Mouse (Mus musculus): ENCODE data around the gene 9330161L09Rik. TPM values are rescaled to one million over a fixed set of nuclear protein-coding genes. Genes with fewer than 3 reads are reported as not detected.

The 9330161L09Rik gene
- polyA plus RNA-seq, 1 experiment from 2014 or later: not detected

DNA sequence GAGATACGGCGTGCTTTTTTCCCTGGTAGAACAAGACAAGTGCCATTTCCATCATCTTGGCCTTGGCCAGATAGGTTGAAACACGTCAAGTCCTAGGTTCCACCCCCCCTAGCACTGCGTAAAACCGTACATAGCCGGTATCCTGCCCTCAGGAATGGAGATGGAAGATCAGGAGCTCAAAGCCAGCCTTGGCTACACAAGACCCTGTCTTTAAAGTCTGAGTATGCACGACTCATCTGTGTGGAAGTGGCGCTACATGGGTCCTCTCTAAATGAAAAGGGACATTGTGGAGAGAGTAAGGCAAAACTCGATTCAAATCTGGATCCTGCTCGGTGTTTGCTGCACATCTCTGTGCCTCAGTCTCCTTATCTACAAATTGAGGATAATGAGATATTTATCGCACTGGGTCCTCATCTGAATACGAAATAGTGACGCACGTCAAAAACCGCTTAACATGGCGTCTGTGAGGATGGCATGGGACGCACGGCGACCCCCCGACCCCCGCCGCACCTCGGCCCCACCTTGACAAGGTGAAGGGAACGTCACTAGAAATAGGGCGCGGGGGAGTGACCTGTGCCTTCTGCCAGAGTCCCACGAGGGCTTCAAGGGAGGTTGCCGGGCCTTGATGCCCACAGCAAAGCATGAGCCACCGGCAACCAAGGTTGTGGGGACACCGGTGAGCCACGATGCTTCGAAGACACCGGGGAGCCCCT lies 17.6 kb upstream of the 9330161L09Rik start:
- Histone ChIP-seq H3K9ac (replicated peaks) (peak overlapping the region; percentile 93), H3K36me3 (replicated peaks; ENCODE audit: insufficient read depth, low read length) (peaks cover 20% of the 10 kb centered on the region), H3K27ac (ENCODE audit: low read depth) (peak overlapping the region; percentile 82), H3K4me3 (ENCODE audit: low read depth, low read length) (peak overlapping the region; percentile 94), H3K9me3 (ENCODE audit: low read length) (no peaks in the 10 kb centered on the region), H3K4me2 (ENCODE audit: low read depth, low read length) (peak overlapping the region; percentile 82), H3K4me1 (ENCODE audit: insufficient read depth) (peaks cover 22% of the 10 kb centered on the region), H3K27me3 (ENCODE audit: insufficient read depth, low read length) (no peaks in the 10 kb centered on the region)
- DNase-seq (no peak), ATAC-seq (peak; percentile 20)
- TF ChIP-seq EP300 (IDR thresholded peaks at IDR 0.05; ENCODE audit: low read depth): no peak
- TF ChIP-seq CTCF (IDR thresholded peaks at IDR 0.05; ENCODE audit: low read depth): no peak
- 8% methylated on average over 33 of the region's 33 CpGs for WGBS (ENCODE audit: insufficient replicate concordance)

DNA sequence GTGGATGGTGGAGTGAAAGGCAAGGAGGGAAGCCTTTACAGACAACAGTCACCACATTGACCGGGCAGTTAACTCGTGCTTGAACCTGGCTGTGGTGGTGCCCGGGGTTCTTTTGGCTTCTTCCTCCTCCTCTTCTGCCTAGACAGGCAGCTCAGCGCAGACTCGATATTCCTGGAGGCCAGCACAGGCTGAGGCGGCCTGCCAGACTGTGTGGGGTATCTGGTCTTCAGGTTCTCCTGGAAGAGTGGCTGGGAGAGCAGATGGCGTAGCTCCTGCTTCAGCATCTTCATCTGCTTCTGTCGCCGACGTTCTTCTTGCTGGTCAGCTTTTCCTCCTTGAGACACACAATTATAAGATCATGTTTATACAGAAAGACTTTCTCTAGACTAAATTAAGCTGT lies 524 bp upstream of the 9330161L09Rik start:
- no peak overlapping the region for H3K27ac ChIP-seq (ENCODE audit: low read depth)
- H3K36me3 ChIP-seq (replicated peaks; ENCODE audit: insufficient read depth, low read length): peaks cover 94% of the 10 kb centered on the region
- H3K9me3 ChIP-seq (ENCODE audit: low read length): no peaks in the 10 kb centered on the region
- H3K4me2 ChIP-seq (ENCODE audit: low read depth, low read length): no peak overlapping the region
- DNase-seq: no peak
- ATAC-seq: no peak
- no peak overlapping the region for H3K9ac ChIP-seq (replicated peaks)
- no peaks in the 10 kb centered on the region for H3K4me1 ChIP-seq (ENCODE audit: insufficient read depth)
- no peak overlapping the region for H3K4me3 ChIP-seq (ENCODE audit: low read depth, low read length)
- H3K27me3 ChIP-seq (ENCODE audit: insufficient read depth, low read length): no peaks in the 10 kb centered on the region
- no peak for TF ChIP-seq EP300 (IDR thresholded peaks at IDR 0.05; ENCODE audit: low read depth)
- no peak for TF ChIP-seq CTCF (IDR thresholded peaks at IDR 0.05; ENCODE audit: low read depth)
- WGBS (ENCODE audit: insufficient replicate concordance): 93% methylated on average over 10 of the region's 10 CpGs

DNA sequence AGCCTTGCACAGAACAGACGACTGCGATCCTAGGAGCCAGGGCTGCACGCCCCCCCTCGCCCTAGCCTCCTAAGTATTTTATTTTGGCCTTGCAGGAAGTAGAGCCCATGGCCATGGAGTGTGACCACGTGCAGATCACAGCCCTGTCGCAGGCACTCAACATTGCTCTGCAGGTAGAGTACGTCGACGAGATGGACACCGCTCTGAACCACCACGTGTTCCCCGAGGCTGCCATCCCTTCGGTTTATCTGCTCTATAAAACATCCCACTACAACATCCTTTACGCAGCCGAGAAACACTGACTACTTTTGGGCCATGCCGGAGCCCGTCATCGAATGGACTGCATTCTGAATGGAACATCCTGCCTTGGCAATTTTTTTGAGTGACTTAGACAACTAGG lies 3.5 kb downstream of the 9330161L09Rik start:
- no peak overlapping the region for H3K9ac ChIP-seq (replicated peaks)
- peaks cover 89% of the 10 kb centered on the region for H3K36me3 ChIP-seq (replicated peaks; ENCODE audit: insufficient read depth, low read length)
- no peak for TF ChIP-seq CTCF (IDR thresholded peaks at IDR 0.05; ENCODE audit: low read depth)
- TF ChIP-seq EP300 (IDR thresholded peaks at IDR 0.05; ENCODE audit: low read depth): no peak
- H3K9me3 ChIP-seq (ENCODE audit: low read length): no peaks in the 10 kb centered on the region
- DNase-seq: no peak
- no peak overlapping the region for H3K4me3 ChIP-seq (ENCODE audit: low read depth, low read length)
- 89% methylated on average over 18 of the region's 18 CpGs for WGBS (ENCODE audit: insufficient replicate concordance)
- no peak overlapping the region for H3K4me2 ChIP-seq (ENCODE audit: low read depth, low read length)
- H3K4me1 ChIP-seq (ENCODE audit: insufficient read depth): no peaks in the 10 kb centered on the region
- H3K27ac ChIP-seq (ENCODE audit: low read depth): no peak overlapping the region
- H3K27me3 ChIP-seq (ENCODE audit: insufficient read depth, low read length): no peaks in the 10 kb centered on the region
- no peak for ATAC-seq

DNA sequence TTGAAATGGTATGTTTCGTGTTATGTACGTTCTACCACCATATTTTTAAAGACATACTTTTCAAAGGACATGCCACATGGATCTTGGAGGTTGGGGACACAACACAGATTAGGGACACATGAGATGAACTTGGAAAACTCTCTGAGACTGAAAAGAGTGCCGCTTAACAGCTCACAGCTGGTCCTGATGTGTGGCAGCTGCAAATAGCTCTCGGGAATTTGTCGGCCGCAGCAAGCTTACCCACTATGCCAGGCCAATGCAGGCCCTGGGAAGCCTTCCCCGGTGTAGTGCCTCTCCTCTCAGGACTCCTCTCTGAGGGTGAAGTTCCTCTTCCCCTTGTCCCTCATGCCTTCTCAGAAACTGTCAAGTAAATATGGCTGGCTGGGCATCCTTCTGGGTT lies 10.9 kb downstream of the 9330161L09Rik start:
- H3K27me3 ChIP-seq (ENCODE audit: insufficient read depth, low read length): no peaks in the 10 kb centered on the region
- no peak overlapping the region for H3K4me3 ChIP-seq (ENCODE audit: low read depth, low read length)
- no peak for TF ChIP-seq CTCF (IDR thresholded peaks at IDR 0.05; ENCODE audit: low read depth)
- no peak for TF ChIP-seq EP300 (IDR thresholded peaks at IDR 0.05; ENCODE audit: low read depth)
- H3K4me2 ChIP-seq (ENCODE audit: low read depth, low read length): no peak overlapping the region
- H3K4me1 ChIP-seq (ENCODE audit: insufficient read depth): peaks cover 31% of the 10 kb centered on the region
- peak overlapping the region; percentile 74 for H3K27ac ChIP-seq (ENCODE audit: low read depth)
- 73% methylated on average over 7 of the region's 7 CpGs for WGBS (ENCODE audit: insufficient replicate concordance)
- H3K36me3 ChIP-seq (replicated peaks; ENCODE audit: insufficient read depth, low read length): peaks cover 26% of the 10 kb centered on the region
- H3K9ac ChIP-seq (replicated peaks): no peak overlapping the region
- H3K9me3 ChIP-seq (ENCODE audit: low read length): no peaks in the 10 kb centered on the region
- no peak for DNase-seq
- ATAC-seq: no peak

DNA sequence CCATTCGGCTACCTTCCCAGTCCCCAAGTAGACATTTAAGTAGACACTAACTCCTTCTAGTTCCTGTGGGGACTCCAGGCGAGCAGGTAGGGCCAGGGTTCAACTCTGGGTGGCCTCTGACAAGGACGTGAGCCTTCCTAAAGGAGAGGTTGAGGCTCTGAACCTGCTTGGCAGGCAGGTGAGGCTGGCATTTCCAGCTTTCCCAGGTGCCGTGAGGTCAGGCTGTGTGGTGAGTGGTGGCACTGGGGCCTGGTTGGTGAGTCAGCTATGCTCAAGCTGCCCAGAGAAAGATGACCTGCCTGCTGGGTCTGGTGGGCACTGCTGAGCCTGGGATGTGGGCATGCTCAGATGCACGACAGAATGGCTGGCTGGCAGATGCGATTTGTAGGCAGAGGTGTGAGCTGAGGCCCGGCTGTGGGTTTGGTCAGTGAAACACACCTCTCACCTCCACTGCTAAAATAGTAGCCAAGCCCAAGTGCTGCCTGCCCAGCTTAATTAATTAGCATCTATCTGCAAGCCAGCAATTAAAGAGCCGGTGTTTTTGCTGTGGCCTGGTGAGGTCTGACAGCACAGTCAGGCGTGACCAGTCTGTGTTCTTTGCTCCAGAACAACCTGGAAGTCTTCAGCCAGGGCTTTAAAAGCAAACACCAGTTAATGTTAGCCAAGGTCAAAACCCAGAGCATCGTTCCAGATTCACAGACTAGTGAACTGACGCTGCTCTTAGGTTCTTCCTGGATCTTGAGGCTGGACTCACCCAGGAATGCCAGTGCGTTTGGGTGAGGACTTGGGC lies 11.9 kb downstream of the 9330161L09Rik start:
- Histone ChIP-seq H3K9ac (replicated peaks) (peak overlapping the region; percentile 34), H3K4me1 (ENCODE audit: insufficient read depth) (peaks cover 34% of the 10 kb centered on the region), H3K4me3 (ENCODE audit: low read depth, low read length) (no peak overlapping the region), H3K27me3 (ENCODE audit: insufficient read depth, low read length) (no peaks in the 10 kb centered on the region), H3K4me2 (ENCODE audit: low read depth, low read length) (0 out of 2 replicates have a peak overlapping the region, but pooled peaks have one; percentile 14), H3K27ac (ENCODE audit: low read depth) (peak overlapping the region; percentile 74), H3K36me3 (replicated peaks; ENCODE audit: insufficient read depth, low read length) (peaks cover 17% of the 10 kb centered on the region), H3K9me3 (ENCODE audit: low read length) (no peaks in the 10 kb centered on the region)
- no peak for ATAC-seq
- TF ChIP-seq EP300 (IDR thresholded peaks at IDR 0.05; ENCODE audit: low read depth): no peak
- no peak for TF ChIP-seq CTCF (IDR thresholded peaks at IDR 0.05; ENCODE audit: low read depth)
- 74% methylated on average over 12 of the region's 12 CpGs for WGBS (ENCODE audit: insufficient replicate concordance)
- no peak for DNase-seq

DNA sequence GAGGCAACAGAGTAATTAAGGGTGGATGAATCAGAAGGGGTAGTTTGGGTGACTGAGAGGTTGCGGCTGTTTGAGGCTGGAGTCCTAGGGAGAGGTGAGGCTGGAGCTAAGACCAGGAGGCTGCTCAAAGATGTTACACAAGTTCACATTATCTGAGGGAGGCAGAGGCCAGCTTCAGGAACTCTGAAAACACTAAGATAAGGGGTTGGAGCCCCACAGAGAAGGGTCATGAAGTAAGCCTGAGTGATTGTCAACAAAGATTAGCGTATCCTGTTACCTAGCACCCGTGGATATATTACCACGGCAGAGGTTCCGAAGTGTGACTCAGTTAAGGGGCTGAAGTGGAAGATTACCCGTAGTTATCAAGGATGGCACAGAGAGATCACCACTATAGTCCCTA lies 14.1 kb downstream of the 9330161L09Rik start:
- 22% methylated on average over 6 of the region's 6 CpGs for WGBS (ENCODE audit: insufficient replicate concordance)

More for the DNA sequence above, 14.1 kb downstream of the 9330161L09Rik start:
- Histone ChIP-seq H3K36me3 (replicated peaks; ENCODE audit: insufficient read depth, low read length) (peaks cover 9% of the 10 kb centered on the region), H3K9me3 (ENCODE audit: low read length) (no peaks in the 10 kb centered on the region), H3K27ac (ENCODE audit: low read depth) (peak overlapping the region; percentile 88), H3K9ac (replicated peaks) (peak overlapping the region; percentile 54), H3K27me3 (ENCODE audit: insufficient read depth, low read length) (no peaks in the 10 kb centered on the region), H3K4me2 (ENCODE audit: low read depth, low read length) (peak overlapping the region; percentile 96), H3K4me1 (ENCODE audit: insufficient read depth) (peaks cover 50% of the 10 kb centered on the region), H3K4me3 (ENCODE audit: low read depth, low read length) (peak overlapping the region; percentile 20)
- DNase-seq (peak; percentile 44), ATAC-seq (peak; percentile 81)
- TF ChIP-seq CTCF (IDR thresholded peaks at IDR 0.05; ENCODE audit: low read depth): no peak
- peak; percentile 97 for TF ChIP-seq EP300 (IDR thresholded peaks at IDR 0.05; ENCODE audit: low read depth)
